Mouse (Mus musculus): ENCODE data around the gene Frmpd4. TPM values are rescaled to one million over a fixed set of nuclear protein-coding genes. Genes with fewer than 3 reads are reported as not detected.

Frmpd4 gene
- total and polyA plus RNA-seq, 2 experiments from 2014 or later = 2.1 to 10.9 TPM

GRCm38 (mm10) chrX:168163001-168163400 lies 414.0 kb downstream of the Frmpd4 start:
- no peaks in the 10 kb centered on the region for H3K4me1 ChIP-seq (ENCODE audit: insufficient read depth, low read length)
- H3K27ac ChIP-seq = no peak overlapping the region
- H3K4me2 ChIP-seq (ENCODE audit: low read depth, low read length) = no peak overlapping the region
- DNase-seq (ENCODE audit: low spot score) (no peak), ATAC-seq (no peak)
- no peaks in the 10 kb centered on the region for H3K9me3 ChIP-seq (ENCODE audit: low read length)
- H3K27me3 ChIP-seq (ENCODE audit: insufficient read depth, low read length) = no peaks in the 10 kb centered on the region
- no peak overlapping the region for H3K9ac ChIP-seq (replicated peaks; ENCODE audit: low read length)
- no peak for TF ChIP-seq CTCF (IDR thresholded peaks at IDR 0.05; ENCODE audit: low read depth)
- H3K36me3 ChIP-seq (ENCODE audit: insufficient read depth, low read length) = no peaks in the 10 kb centered on the region
- no peak overlapping the region for H3K4me3 ChIP-seq (ENCODE audit: low read length)

- no peaks in the 10 kb centered on the region for H3K27me3 ChIP-seq (ENCODE audit: insufficient read depth, low read length)
- ATAC-seq (no peak), DNase-seq (ENCODE audit: low spot score) (peak; percentile 1)
- no peak overlapping the region for H3K9ac ChIP-seq (replicated peaks; ENCODE audit: low read length)
- no peaks in the 10 kb centered on the region for H3K36me3 ChIP-seq (ENCODE audit: insufficient read depth, low read length)
- no peak overlapping the region for H3K4me3 ChIP-seq (ENCODE audit: low read length)
- no peak for TF ChIP-seq CTCF (IDR thresholded peaks at IDR 0.05; ENCODE audit: low read depth)
- WGBS = 50% methylated on average over 3 of the region's 3 CpGs
- no peaks in the 10 kb centered on the region for H3K4me1 ChIP-seq (ENCODE audit: insufficient read depth, low read length)
- H3K27ac ChIP-seq = no peak overlapping the region
- no peak overlapping the region for H3K4me2 ChIP-seq (ENCODE audit: low read depth, low read length)
- H3K9me3 ChIP-seq (ENCODE audit: low read length) = no peaks in the 10 kb centered on the region
Observed at GRCm38 (mm10) chrX:168158866-168159265, 418.2 kb downstream of the Frmpd4 start.

- DNase-seq (ENCODE audit: low spot score) = no peak
- Histone ChIP-seq H3K27ac (no peak overlapping the region), H3K36me3 (ENCODE audit: insufficient read depth, low read length) (no peaks in the 10 kb centered on the region), H3K9me3 (ENCODE audit: low read length) (no peaks in the 10 kb centered on the region), H3K4me2 (ENCODE audit: low read depth, low read length) (no peak overlapping the region), H3K4me3 (ENCODE audit: low read length) (no peak overlapping the region), H3K9ac (replicated peaks; ENCODE audit: low read length) (no peak overlapping the region), H3K27me3 (ENCODE audit: insufficient read depth, low read length) (no peaks in the 10 kb centered on the region), H3K4me1 (ENCODE audit: insufficient read depth, low read length) (no peaks in the 10 kb centered on the region)
- ATAC-seq = no peak
- no peak for TF ChIP-seq CTCF (IDR thresholded peaks at IDR 0.05; ENCODE audit: low read depth)
Observed at GRCm38 (mm10) chrX:168141051-168141450, 436.0 kb downstream of the Frmpd4 start.

- Histone ChIP-seq H3K4me3 (ENCODE audit: low read length) (peak overlapping the region; percentile 46), H3K36me3 (ENCODE audit: insufficient read depth, low read length) (no peaks in the 10 kb centered on the region), H3K4me2 (ENCODE audit: low read depth, low read length) (peak overlapping the region; percentile 64), H3K27me3 (ENCODE audit: insufficient read depth, low read length) (no peaks in the 10 kb centered on the region; the same call in 1 of the 2 replicates), H3K9me3 (ENCODE audit: low read length) (no peaks in the 10 kb centered on the region), H3K9ac (replicated peaks; ENCODE audit: low read length) (no peak overlapping the region), H3K4me1 (ENCODE audit: insufficient read depth, low read length) (no peaks in the 10 kb centered on the region), H3K27ac (peak overlapping the region; percentile 56; the same call in 1 of the 2 replicates)
- DNase-seq (ENCODE audit: low spot score) (no peak), ATAC-seq (no peak)
- WGBS = 19% methylated on average over 8 of the region's 8 CpGs
- no peak for TF ChIP-seq CTCF (IDR thresholded peaks at IDR 0.05; ENCODE audit: low read depth)
Observed at GRCm38 (mm10) chrX:168124043-168124442, 453.0 kb downstream of the Frmpd4 start.

GRCm38 (mm10) chrX:168123589-168123965 lies 453.5 kb downstream of the Frmpd4 start:
- Histone ChIP-seq H3K4me3 (ENCODE audit: low read length) (peak overlapping the region; percentile 46), H3K27ac (peak overlapping the region; percentile 56), H3K4me2 (ENCODE audit: low read depth, low read length) (peak overlapping the region; percentile 64), H3K27me3 (ENCODE audit: insufficient read depth, low read length) (no peaks in the 10 kb centered on the region; the same call in 1 of the 2 replicates), H3K4me1 (ENCODE audit: insufficient read depth, low read length) (no peaks in the 10 kb centered on the region), H3K9me3 (ENCODE audit: low read length) (no peaks in the 10 kb centered on the region), H3K9ac (replicated peaks; ENCODE audit: low read length) (peak overlapping the region; percentile 49), H3K36me3 (ENCODE audit: insufficient read depth, low read length) (no peaks in the 10 kb centered on the region)
- ATAC-seq (peak; percentile 49; the same call in 1 of the 2 replicates), DNase-seq (ENCODE audit: low spot score) (peak; percentile 3)
- no peak for TF ChIP-seq CTCF (IDR thresholded peaks at IDR 0.05; ENCODE audit: low read depth)
- 22% methylated on average over 11 of the region's 11 CpGs for WGBS

- peak; percentile 13; the same call in 1 of the 2 replicates for TF ChIP-seq CTCF (IDR thresholded peaks at IDR 0.05; ENCODE audit: low read depth)
- ATAC-seq = peak; percentile 91
- Histone ChIP-seq H3K9ac (replicated peaks; ENCODE audit: low read length) (peak overlapping the region; percentile 49), H3K27ac (peak overlapping the region; percentile 56), H3K4me3 (ENCODE audit: low read length) (peak overlapping the region; percentile 46), H3K9me3 (ENCODE audit: low read length) (no peaks in the 10 kb centered on the region), H3K4me2 (ENCODE audit: low read depth, low read length) (peak overlapping the region; percentile 64), H3K36me3 (ENCODE audit: insufficient read depth, low read length) (no peaks in the 10 kb centered on the region), H3K4me1 (ENCODE audit: insufficient read depth, low read length) (no peaks in the 10 kb centered on the region), H3K27me3 (ENCODE audit: insufficient read depth, low read length) (no peaks in the 10 kb centered on the region; the same call in 1 of the 2 replicates)
- WGBS = 24% methylated on average over 35 of the region's 42 CpGs
- peak; percentile 40 for DNase-seq (ENCODE audit: low spot score)
Observed at GRCm38 (mm10) chrX:168122806-168123588, 454.0 kb downstream of the Frmpd4 start.

GRCm38 (mm10) chrX:168041589-168041988 lies 535.4 kb downstream of the Frmpd4 start:
- TF ChIP-seq CTCF (IDR thresholded peaks at IDR 0.05; ENCODE audit: low read depth) = no peak
- no peaks in the 10 kb centered on the region for H3K4me1 ChIP-seq (ENCODE audit: insufficient read depth, low read length)
- H3K4me3 ChIP-seq (ENCODE audit: low read length) = no peak overlapping the region
- no peak overlapping the region for H3K27ac ChIP-seq
- H3K36me3 ChIP-seq (ENCODE audit: insufficient read depth, low read length) = no peaks in the 10 kb centered on the region
- H3K9me3 ChIP-seq (ENCODE audit: low read length) = no peaks in the 10 kb centered on the region
- no peak overlapping the region for H3K4me2 ChIP-seq (ENCODE audit: low read depth, low read length)
- ATAC-seq = no peak
- no peaks in the 10 kb centered on the region for H3K27me3 ChIP-seq (ENCODE audit: insufficient read depth, low read length)
- DNase-seq (ENCODE audit: low spot score) = no peak
- no peak overlapping the region for H3K9ac ChIP-seq (replicated peaks; ENCODE audit: low read length)

All from hindbrain, postnatal 0 days (tissue).